Mouse (Mus musculus) MEL (cell line): ENCODE results near the gene Mt1. TPM values are rescaled to one million over a fixed set of nuclear protein-coding genes. Genes with fewer than 3 reads are reported as not detected.

ENCODE experiments used
- DNase-seq: peaks from one replicate; pipeline ENCODE4 v3.0.0; 2011; ENCODE audit warnings: low read depth, low spot score
- H3K27ac ChIP-seq: 2 replicates; pipeline ENCODE4 v1.5.1; 2012; ENCODE audit warnings: low read depth, mild to moderate bottlenecking, control low read depth, low read length, moderate library complexity; ENCODE audit not compliant: control insufficient read depth
- H3K27me3 ChIP-seq, 2 experiments: fragments of 150-350 bp in 1 of 2; sonication (generic) in 1 of 2; 2 replicates each; pipeline ENCODE4 v1.6.1; 2012; ENCODE audit warnings: low read length in 2 of 2, mild to moderate bottlenecking in 2 of 2, improper control_type of control experiment in 1 of 2, moderate library complexity in 1 of 2; ENCODE audit not compliant: insufficient read depth in 2 of 2, control insufficient read depth in 1 of 2
- H3K36me3 ChIP-seq, 2 experiments: 2 replicates each; pipeline ENCODE4 v1.6.1; 2012 to 2014; ENCODE audit warnings: low read length in 2 of 2, improper control_type of control experiment in 1 of 2, inconsistent platforms in 1 of 2, mild to moderate bottlenecking in 1 of 2; ENCODE audit not compliant: insufficient read depth in 2 of 2, control insufficient read depth in 1 of 2
- H3K4me1 ChIP-seq, 2 experiments: fragments of 150-350 bp in 1 of 2; sonication (generic) in 1 of 2; 2 replicates each; pipeline ENCODE4 v1.6.1; 2012; ENCODE audit warnings: low read length in 2 of 2, improper control_type of control experiment in 1 of 2, mild to moderate bottlenecking in 1 of 2; ENCODE audit not compliant: insufficient read depth in 2 of 2, control insufficient read depth in 1 of 2
- H3K4me3 ChIP-seq, 2 experiments: fragments of 150-350 bp in 1 of 2; sonication (generic) in 1 of 2; 2 replicates each; pipeline ENCODE4 v1.5.1; 2012; ENCODE audit warnings: low read depth in 2 of 2, low read length in 2 of 2, mild to moderate bottlenecking in 2 of 2, moderate library complexity in 2 of 2, control low read depth in 1 of 2, improper control_type of control experiment in 1 of 2; ENCODE audit not compliant: control insufficient read depth in 1 of 2, insufficient read depth in 1 of 2
- H3K79me2 ChIP-seq: 2 replicates; pipeline ENCODE4 v1.6.1; 2012; ENCODE audit warnings: mild to moderate bottlenecking, low read length, moderate library complexity; ENCODE audit not compliant: control insufficient read depth, poor library complexity, insufficient read depth
- H3K9ac ChIP-seq: 2 replicates; pipeline ENCODE4 v1.6.1; 2012; ENCODE audit warnings: low read depth, mild to moderate bottlenecking, control low read depth, low read length, moderate library complexity; ENCODE audit not compliant: control insufficient read depth, poor library complexity, severe bottlenecking
- H3K9me3 ChIP-seq: fragments of 150-350 bp; sonication (generic); replicated peaks from 2 replicates; pipeline ENCODE4 v1.6.1; 2012; ENCODE audit warnings: mild to moderate bottlenecking, low read length, improper control_type of control experiment, moderate library complexity; ENCODE audit not compliant: insufficient read depth
- CHD1 ChIP-seq: IDR thresholded peaks from 2 replicates; pipeline ENCODE4 v1.6.1; 2012; ENCODE audit warnings: low read depth, mild to moderate bottlenecking, inconsistent platforms, low read length, improper control_type of control experiment
- CTCF ChIP-seq, 3 experiments: IDR thresholded peaks in 2 of 3; conservative IDR thresholded peaks in 1 of 3; 2 replicates each; pipeline ENCODE4 v1.5.1; 2011 to 2012; ENCODE audit warnings: low read length in 3 of 3, low read depth in 2 of 3, mild to moderate bottlenecking in 2 of 3, improper control_type of control experiment in 1 of 3, inconsistent platforms in 1 of 3, mixed read lengths in 1 of 3, moderate library complexity in 1 of 3; ENCODE audit not compliant: control insufficient read depth in 1 of 3, insufficient read depth in 1 of 3, poor library complexity in 1 of 3, severe bottlenecking in 1 of 3
- E2F4 ChIP-seq: IDR thresholded peaks from 2 replicates; pipeline ENCODE4 v1.6.1; 2011; ENCODE audit warnings: low read depth, low read length, improper control_type of control experiment, borderline replicate concordance
- ELF1 ChIP-seq: IDR thresholded peaks from 2 replicates; pipeline ENCODE4 v1.6.1; 2014; ENCODE audit warnings: low read depth, mild to moderate bottlenecking, inconsistent platforms, low read length, improper control_type of control experiment, moderate library complexity
- EP300 ChIP-seq, 2 experiments: IDR thresholded peaks; 2 replicates each; pipeline ENCODE4 v1.6.1; 2011; ENCODE audit warnings: improper control_type of control experiment in 2 of 2, low read length in 2 of 2, low read depth in 1 of 2, mild to moderate bottlenecking in 1 of 2
- ETS1 ChIP-seq: IDR thresholded peaks from 2 replicates; pipeline ENCODE4 v1.6.1; 2012; ENCODE audit warnings: low read depth, mild to moderate bottlenecking, inconsistent platforms, low read length, improper control_type of control experiment, moderate library complexity
- GATA1 ChIP-seq: IDR thresholded peaks from 2 replicates; pipeline ENCODE4 v1.6.1; 2011; ENCODE audit warnings: low read depth, low read length, improper control_type of control experiment
- HCFC1 ChIP-seq: IDR thresholded peaks from 2 replicates; pipeline ENCODE4 v1.6.1; 2012; ENCODE audit warnings: low read depth, mild to moderate bottlenecking, inconsistent platforms, low read length, improper control_type of control experiment, moderate library complexity
- JUND ChIP-seq: IDR thresholded peaks from 2 replicates; pipeline ENCODE4 v1.6.1; 2011; ENCODE audit warnings: low read depth, mild to moderate bottlenecking, improper control_type of control experiment, low read length
- KAT2A ChIP-seq: conservative IDR thresholded peaks from 2 replicates; pipeline ENCODE4 v1.6.1; 2012; ENCODE audit warnings: low read depth, low read length, improper control_type of control experiment, inconsistent platforms
- MAX ChIP-seq: IDR thresholded peaks from 2 replicates; pipeline ENCODE4 v1.6.1; 2011; ENCODE audit warnings: low read length, improper control_type of control experiment
- MEF2A ChIP-seq: IDR thresholded peaks from 2 replicates; pipeline ENCODE4 v1.6.1; 2014; ENCODE audit warnings: low read depth, mild to moderate bottlenecking, inconsistent platforms, low read length, improper control_type of control experiment; ENCODE audit not compliant: poor library complexity, insufficient replicate concordance, severe bottlenecking; ENCODE audit errors: extremely low read depth
- MXI1 ChIP-seq: IDR thresholded peaks from 2 replicates; pipeline ENCODE4 v1.6.1; 2011; ENCODE audit warnings: mild to moderate bottlenecking, low read depth, low read length, improper control_type of control experiment
- MYB ChIP-seq: IDR thresholded peaks from 2 replicates; pipeline ENCODE4 v1.6.1; 2011; ENCODE audit warnings: mild to moderate bottlenecking, low read depth, low read length, improper control_type of control experiment
- NELFE ChIP-seq: IDR thresholded peaks from 2 replicates; pipeline ENCODE4 v1.6.1; 2011; ENCODE audit warnings: low read depth, low read length, improper control_type of control experiment
- POLR2A ChIP-seq, 2 experiments: IDR thresholded peaks; 2 replicates each; pipeline ENCODE4 v1.6.1; 2011 to 2012; ENCODE audit warnings: low read length in 2 of 2, mild to moderate bottlenecking in 2 of 2, control low read depth in 1 of 2, improper control_type of control experiment in 1 of 2, low read depth in 1 of 2, moderate library complexity in 1 of 2; ENCODE audit not compliant: control insufficient read depth in 1 of 2, insufficient read depth in 1 of 2, poor library complexity in 1 of 2
- POLR2AphosphoS2 ChIP-seq: IDR thresholded peaks from 2 replicates; pipeline ENCODE4 v1.6.1; 2011; ENCODE audit warnings: low read length, improper control_type of control experiment
- POLR2AphosphoS5 ChIP-seq: IDR thresholded peaks from 2 replicates; pipeline ENCODE4 v1.6.1; 2012; ENCODE audit warnings: low read depth, borderline replicate concordance, mild to moderate bottlenecking, inconsistent platforms, low read length, moderate library complexity, mixed read lengths
- RAD21 ChIP-seq: IDR thresholded peaks from 2 replicates; pipeline ENCODE4 v1.6.1; 2011; ENCODE audit warnings: mild to moderate bottlenecking, low read depth, low read length, improper control_type of control experiment
- RCOR1 ChIP-seq: IDR thresholded peaks from 2 replicates; pipeline ENCODE4 v1.6.1; 2012; ENCODE audit warnings: low read depth, mild to moderate bottlenecking, inconsistent platforms, low read length, improper control_type of control experiment
- SIN3A ChIP-seq: IDR thresholded peaks from 2 replicates; pipeline ENCODE4 v1.6.1; 2012; ENCODE audit warnings: low read length, improper control_type of control experiment, inconsistent platforms
- SMC3 ChIP-seq: IDR thresholded peaks from 2 replicates; pipeline ENCODE4 v1.6.1; 2011; ENCODE audit warnings: low read depth, low read length, improper control_type of control experiment
- TCF12 ChIP-seq: IDR thresholded peaks from 2 replicates; pipeline ENCODE4 v1.6.1; 2014; ENCODE audit warnings: low read depth, mild to moderate bottlenecking, inconsistent platforms, low read length, improper control_type of control experiment, moderate library complexity
- USF1 ChIP-seq: IDR thresholded peaks from 2 replicates; pipeline ENCODE4 v1.6.1; 2014; ENCODE audit warnings: low read depth, mild to moderate bottlenecking, inconsistent platforms, low read length, improper control_type of control experiment, moderate library complexity
- USF2 ChIP-seq, 2 experiments: IDR thresholded peaks; 2 replicates each; pipeline ENCODE4 v1.6.1; 2011 to 2012; ENCODE audit warnings: improper control_type of control experiment in 2 of 2, low read length in 2 of 2, borderline replicate concordance in 1 of 2, inconsistent platforms in 1 of 2, low read depth in 1 of 2, mild to moderate bottlenecking in 1 of 2; ENCODE audit not compliant: insufficient read depth in 1 of 2
- ZKSCAN1 ChIP-seq: IDR thresholded peaks from 2 replicates; pipeline ENCODE4 v1.6.1; 2012; ENCODE audit warnings: low read depth, mild to moderate bottlenecking, inconsistent platforms, low read length, improper control_type of control experiment, moderate library complexity
- ZNF384 ChIP-seq: IDR thresholded peaks from 2 replicates; pipeline ENCODE4 v1.6.1; 2012; ENCODE audit warnings: low read depth, mild to moderate bottlenecking, inconsistent platforms, low read length, improper control_type of control experiment
- polyA plus RNA-seq, 2 experiments: library from polyadenylated mRNA; stranded (reverse) in 1 of 2; unstranded in 1 of 2; fragments of >175 nt in 1 of 2; fragments of >200 nt in 1 of 2; gene quantifications; 2 replicates each; pipeline versions ENCODE4 v1.2.1 to v1.2.4; 2012; ENCODE audit warnings: low replicate concordance in 2 of 2, low read depth in 1 of 2; ENCODE audit not compliant: insufficient read length in 2 of 2, insufficient read depth in 1 of 2, missing spikeins in 1 of 2
- total RNA-seq: library from RNA; depleted of rRNA; stranded (reverse); fragments of 300-350 nt; gene quantifications from 2 replicates; pipeline ENCODE4 v1.2.3, GENCODE M21; 2012

Mt1 gene
- total and polyA plus RNA-seq, 3 experiments = 1,017 to 2,940 (median 1,189) TPM

GRCm38 (mm10) chr8:94189275-94190031 is 10.6 kb downstream of the Mt1 start:
- Histone ChIP-seq H3K9me3 (no peaks in the 10 kb centered on the region), H3K79me2 (no peaks in the 10 kb centered on the region), H3K4me1 (peaks cover 11 to 33% of the 10 kb centered on the region in 2 experiments), H3K9ac (peak overlapping the region; percentile 14; the same call in 1 of the 2 replicates), H3K27ac (peak overlapping the region; percentile 7; the same call in 1 of the 2 replicates), H3K27me3 (no peaks in the 10 kb centered on the region), H3K36me3 (peaks cover 0 to 22% of the 10 kb centered on the region in 2 experiments; a peak in 2 of 4 replicates), H3K4me3 (no peak overlapping the region)
- DNase-seq = no peak
- peak; percentile 31; the same call in 1 of the 2 replicates for TF ChIP-seq GATA1
- peak; percentile 16; the same call in 1 of the 2 replicates for TF ChIP-seq ETS1
- TF ChIP-seq MEF2A = peak; percentile 32; the same call in 1 of the 2 replicates
- TF ChIP-seq SIN3A = no peak

GRCm38 (mm10) chr8:94191101-94191691 is 12.3 kb downstream of the Mt1 start:
- Histone ChIP-seq H3K9ac (peak overlapping the region; percentile 72), H3K36me3 (peaks cover 0 to 22% of the 10 kb centered on the region in 2 experiments; a peak in 2 of 4 replicates), H3K27ac (peak overlapping the region; percentile 93), H3K4me3 (peak overlapping the region; percentile 23 to 68), H3K27me3 (no peaks in the 10 kb centered on the region), H3K79me2 (no peaks in the 10 kb centered on the region), H3K4me1 (peaks cover 11 to 33% of the 10 kb centered on the region in 2 experiments), H3K9me3 (no peaks in the 10 kb centered on the region)
- peak; percentile 96 for DNase-seq
- TF ChIP-seq ELF1 = peak; percentile 93
- TF ChIP-seq HCFC1 = peak; percentile 74
- TF ChIP-seq POLR2A (IDR thresholded peaks at IDR 0.05; ENCODE audit: control insufficient read depth in 1 of 2, insufficient read depth in 1 of 2, low read depth in 1 of 2, low read length in 2 of 2, poor library complexity in 1 of 2) = peak; percentile 56 to 88
- TF ChIP-seq MYB = no peak
- TF ChIP-seq GATA1 = no peak
- no peak; the same call in 1 of the 2 replicates for TF ChIP-seq KAT2A
- TF ChIP-seq POLR2AphosphoS5 = peak; percentile 53; the same call in 1 of the 2 replicates
- TF ChIP-seq MXI1 = peak; percentile 88
- no peak for TF ChIP-seq CHD1
- TF ChIP-seq RAD21 = no peak
- TF ChIP-seq TCF12 = peak; percentile 58; the same call in 1 of the 2 replicates
- TF ChIP-seq USF1 = peak; percentile 96
- no peak for TF ChIP-seq SMC3
- peak; percentile 93 for TF ChIP-seq MAX
- peak; percentile 98 for TF ChIP-seq ETS1
- no peak for TF ChIP-seq CTCF (IDR thresholded peaks at IDR 0.05 in 2 of 3, conservative IDR thresholded peaks at IDR 0.05 in 1 of 3; ENCODE audit: control insufficient read depth in 1 of 3, insufficient read depth in 1 of 3, low read depth in 2 of 3, low read length in 3 of 3, poor library complexity in 1 of 3, severe bottlenecking in 1 of 3)
- TF ChIP-seq RCOR1 = 0 out of 2 replicates have a peak, but pooled peaks have one; percentile 26
- TF ChIP-seq E2F4 = peak; percentile 48; the same call in 1 of the 2 replicates
- TF ChIP-seq NELFE = peak; percentile 80
- peak in 1 of 2 experiments; percentile 74; a peak in 1 of 4 replicates for TF ChIP-seq USF2 (IDR thresholded peaks at IDR 0.05; ENCODE audit: borderline replicate concordance in 1 of 2, insufficient read depth in 1 of 2, low read depth in 1 of 2, low read length in 2 of 2)
- TF ChIP-seq ZKSCAN1 = no peak
- TF ChIP-seq SIN3A = peak; percentile 90
- TF ChIP-seq EP300 (IDR thresholded peaks at IDR 0.05; ENCODE audit: low read depth in 1 of 2, low read length in 2 of 2) = peak; percentile 5 to 64; a peak in 2 of 4 replicates
- TF ChIP-seq MEF2A = no peak
- TF ChIP-seq POLR2AphosphoS2 = peak; percentile 50; the same call in 1 of the 2 replicates
- TF ChIP-seq ZNF384 = no peak
- no peak for TF ChIP-seq JUND
